Mouse (Mus musculus): ENCODE data around the gene Coro1c.

GRCm38 (mm10) chr5:113815041-113815389 lies 93.5 kb downstream of the Coro1c start:
- TF ChIP-seq CTCF (IDR thresholded peaks at IDR 0.05) (no peak), EP300 (IDR thresholded peaks at IDR 0.05) (no peak)

Data from lung, postnatal 0 days (tissue).